Mouse (Mus musculus) MEL (cell line): ENCODE measurements around the gene Zgpat. TPM values are rescaled to one million over a fixed set of nuclear protein-coding genes. Genes with fewer than 3 reads are reported as not detected.

ENCODE experiments used
- DNase-seq: peaks from one replicate; pipeline ENCODE4 v3.0.0; 2011; ENCODE audit warnings: low read depth, low spot score
- H3K27ac ChIP-seq: 2 replicates; pipeline ENCODE4 v1.5.1; 2012; ENCODE audit warnings: low read depth, mild to moderate bottlenecking, control low read depth, low read length, moderate library complexity; ENCODE audit not compliant: control insufficient read depth
- H3K27me3 ChIP-seq, 2 experiments: fragments of 150-350 bp in 1 of 2; sonication (generic) in 1 of 2; 2 replicates each; pipeline ENCODE4 v1.6.1; 2012; ENCODE audit warnings: low read length in 2 of 2, mild to moderate bottlenecking in 2 of 2, improper control_type of control experiment in 1 of 2, moderate library complexity in 1 of 2; ENCODE audit not compliant: insufficient read depth in 2 of 2, control insufficient read depth in 1 of 2
- H3K36me3 ChIP-seq, 2 experiments: 2 replicates each; pipeline ENCODE4 v1.6.1; 2012 to 2014; ENCODE audit warnings: low read length in 2 of 2, improper control_type of control experiment in 1 of 2, inconsistent platforms in 1 of 2, mild to moderate bottlenecking in 1 of 2; ENCODE audit not compliant: insufficient read depth in 2 of 2, control insufficient read depth in 1 of 2
- H3K4me1 ChIP-seq, 2 experiments: fragments of 150-350 bp in 1 of 2; sonication (generic) in 1 of 2; 2 replicates each; pipeline ENCODE4 v1.6.1; 2012; ENCODE audit warnings: low read length in 2 of 2, improper control_type of control experiment in 1 of 2, mild to moderate bottlenecking in 1 of 2; ENCODE audit not compliant: insufficient read depth in 2 of 2, control insufficient read depth in 1 of 2
- H3K4me3 ChIP-seq, 2 experiments: fragments of 150-350 bp in 1 of 2; sonication (generic) in 1 of 2; 2 replicates each; pipeline ENCODE4 v1.5.1; 2012; ENCODE audit warnings: low read depth in 2 of 2, low read length in 2 of 2, mild to moderate bottlenecking in 2 of 2, moderate library complexity in 2 of 2, control low read depth in 1 of 2, improper control_type of control experiment in 1 of 2; ENCODE audit not compliant: control insufficient read depth in 1 of 2, insufficient read depth in 1 of 2
- H3K79me2 ChIP-seq: 2 replicates; pipeline ENCODE4 v1.6.1; 2012; ENCODE audit warnings: mild to moderate bottlenecking, low read length, moderate library complexity; ENCODE audit not compliant: control insufficient read depth, poor library complexity, insufficient read depth
- H3K9ac ChIP-seq: 2 replicates; pipeline ENCODE4 v1.6.1; 2012; ENCODE audit warnings: low read depth, mild to moderate bottlenecking, control low read depth, low read length, moderate library complexity; ENCODE audit not compliant: control insufficient read depth, poor library complexity, severe bottlenecking
- H3K9me3 ChIP-seq: fragments of 150-350 bp; sonication (generic); replicated peaks from 2 replicates; pipeline ENCODE4 v1.6.1; 2012; ENCODE audit warnings: mild to moderate bottlenecking, low read length, improper control_type of control experiment, moderate library complexity; ENCODE audit not compliant: insufficient read depth
- BHLHE40 ChIP-seq: IDR thresholded peaks from 2 replicates; pipeline ENCODE4 v1.6.1; 2012; ENCODE audit warnings: low read depth, mild to moderate bottlenecking, inconsistent platforms, low read length, improper control_type of control experiment, borderline replicate concordance
- CHD2 ChIP-seq: IDR thresholded peaks from 2 replicates; pipeline ENCODE4 v1.6.1; 2011; ENCODE audit warnings: low read length, improper control_type of control experiment
- ELF1 ChIP-seq: IDR thresholded peaks from 2 replicates; pipeline ENCODE4 v1.6.1; 2014; ENCODE audit warnings: low read depth, mild to moderate bottlenecking, inconsistent platforms, low read length, improper control_type of control experiment, moderate library complexity
- EP300 ChIP-seq, 2 experiments: IDR thresholded peaks; 2 replicates each; pipeline ENCODE4 v1.6.1; 2011; ENCODE audit warnings: improper control_type of control experiment in 2 of 2, low read length in 2 of 2, low read depth in 1 of 2, mild to moderate bottlenecking in 1 of 2
- ETS1 ChIP-seq: IDR thresholded peaks from 2 replicates; pipeline ENCODE4 v1.6.1; 2012; ENCODE audit warnings: low read depth, mild to moderate bottlenecking, inconsistent platforms, low read length, improper control_type of control experiment, moderate library complexity
- GATA1 ChIP-seq: IDR thresholded peaks from 2 replicates; pipeline ENCODE4 v1.6.1; 2011; ENCODE audit warnings: low read depth, low read length, improper control_type of control experiment
- HCFC1 ChIP-seq: IDR thresholded peaks from 2 replicates; pipeline ENCODE4 v1.6.1; 2012; ENCODE audit warnings: low read depth, mild to moderate bottlenecking, inconsistent platforms, low read length, improper control_type of control experiment, moderate library complexity
- JUND ChIP-seq: IDR thresholded peaks from 2 replicates; pipeline ENCODE4 v1.6.1; 2011; ENCODE audit warnings: low read depth, mild to moderate bottlenecking, improper control_type of control experiment, low read length
- KAT2A ChIP-seq: conservative IDR thresholded peaks from 2 replicates; pipeline ENCODE4 v1.6.1; 2012; ENCODE audit warnings: low read depth, low read length, improper control_type of control experiment, inconsistent platforms
- MAZ ChIP-seq: IDR thresholded peaks from 2 replicates; pipeline ENCODE4 v1.6.1; 2012; ENCODE audit warnings: low read depth, mild to moderate bottlenecking, inconsistent platforms, low read length, improper control_type of control experiment
- MEF2A ChIP-seq: IDR thresholded peaks from 2 replicates; pipeline ENCODE4 v1.6.1; 2014; ENCODE audit warnings: low read depth, mild to moderate bottlenecking, inconsistent platforms, low read length, improper control_type of control experiment; ENCODE audit not compliant: poor library complexity, insufficient replicate concordance, severe bottlenecking; ENCODE audit errors: extremely low read depth
- MXI1 ChIP-seq: IDR thresholded peaks from 2 replicates; pipeline ENCODE4 v1.6.1; 2011; ENCODE audit warnings: mild to moderate bottlenecking, low read depth, low read length, improper control_type of control experiment
- NELFE ChIP-seq: IDR thresholded peaks from 2 replicates; pipeline ENCODE4 v1.6.1; 2011; ENCODE audit warnings: low read depth, low read length, improper control_type of control experiment
- POLR2A ChIP-seq, 2 experiments: IDR thresholded peaks; 2 replicates each; pipeline ENCODE4 v1.6.1; 2011 to 2012; ENCODE audit warnings: low read length in 2 of 2, mild to moderate bottlenecking in 2 of 2, control low read depth in 1 of 2, improper control_type of control experiment in 1 of 2, low read depth in 1 of 2, moderate library complexity in 1 of 2; ENCODE audit not compliant: control insufficient read depth in 1 of 2, insufficient read depth in 1 of 2, poor library complexity in 1 of 2
- POLR2AphosphoS2 ChIP-seq: IDR thresholded peaks from 2 replicates; pipeline ENCODE4 v1.6.1; 2011; ENCODE audit warnings: low read length, improper control_type of control experiment
- POLR2AphosphoS5 ChIP-seq: IDR thresholded peaks from 2 replicates; pipeline ENCODE4 v1.6.1; 2012; ENCODE audit warnings: low read depth, borderline replicate concordance, mild to moderate bottlenecking, inconsistent platforms, low read length, moderate library complexity, mixed read lengths
- RCOR1 ChIP-seq: IDR thresholded peaks from 2 replicates; pipeline ENCODE4 v1.6.1; 2012; ENCODE audit warnings: low read depth, mild to moderate bottlenecking, inconsistent platforms, low read length, improper control_type of control experiment
- SIN3A ChIP-seq: IDR thresholded peaks from 2 replicates; pipeline ENCODE4 v1.6.1; 2012; ENCODE audit warnings: low read length, improper control_type of control experiment, inconsistent platforms
- SMC3 ChIP-seq: IDR thresholded peaks from 2 replicates; pipeline ENCODE4 v1.6.1; 2011; ENCODE audit warnings: low read depth, low read length, improper control_type of control experiment
- TAL1 ChIP-seq: IDR thresholded peaks from 2 replicates; pipeline ENCODE4 v1.6.1; 2012; ENCODE audit warnings: mild to moderate bottlenecking, inconsistent platforms, low read length, moderate library complexity, mixed read lengths
- TBP ChIP-seq: IDR thresholded peaks from 2 replicates; pipeline ENCODE4 v1.8.0; 2011; ENCODE audit warnings: low read depth, low read length, improper control_type of control experiment
- UBTF ChIP-seq: IDR thresholded peaks from 2 replicates; pipeline ENCODE4 v1.6.1; 2012; ENCODE audit warnings: low read depth, mild to moderate bottlenecking, inconsistent platforms, low read length, improper control_type of control experiment, moderate library complexity, borderline replicate concordance; ENCODE audit not compliant: insufficient read depth
- USF1 ChIP-seq: IDR thresholded peaks from 2 replicates; pipeline ENCODE4 v1.6.1; 2014; ENCODE audit warnings: low read depth, mild to moderate bottlenecking, inconsistent platforms, low read length, improper control_type of control experiment, moderate library complexity
- ZC3H11A ChIP-seq: IDR thresholded peaks from 2 replicates; pipeline ENCODE4 v1.6.1; 2012; ENCODE audit warnings: low read depth, mild to moderate bottlenecking, inconsistent platforms, low read length, improper control_type of control experiment
- ZMIZ1 ChIP-seq: IDR thresholded peaks from 2 replicates; pipeline ENCODE4 v1.6.1; 2012; ENCODE audit warnings: low read depth, mild to moderate bottlenecking, inconsistent platforms, low read length, improper control_type of control experiment, moderate library complexity
- ZNF384 ChIP-seq: IDR thresholded peaks from 2 replicates; pipeline ENCODE4 v1.6.1; 2012; ENCODE audit warnings: low read depth, mild to moderate bottlenecking, inconsistent platforms, low read length, improper control_type of control experiment
- polyA plus RNA-seq, 2 experiments: library from polyadenylated mRNA; stranded (reverse) in 1 of 2; unstranded in 1 of 2; fragments of >175 nt in 1 of 2; fragments of >200 nt in 1 of 2; gene quantifications; 2 replicates each; pipeline versions ENCODE4 v1.2.1 to v1.2.4; 2012; ENCODE audit warnings: low replicate concordance in 2 of 2, low read depth in 1 of 2; ENCODE audit not compliant: insufficient read length in 2 of 2, insufficient read depth in 1 of 2, missing spikeins in 1 of 2
- total RNA-seq: library from RNA; depleted of rRNA; stranded (reverse); fragments of 300-350 nt; gene quantifications from 2 replicates; pipeline ENCODE4 v1.2.3, GENCODE M21; 2012

Zgpat gene
- total and polyA plus RNA-seq, 3 experiments: 28.0 to 30.7 TPM; not detected in 1

GRCm38 (mm10) chr2:181386663-181387210, 22.0 kb downstream of the Zgpat start:
- Histone ChIP-seq H3K9me3 (no peaks in the 10 kb centered on the region), H3K79me2 (no peaks in the 10 kb centered on the region), H3K4me3 (no peak overlapping the region), H3K4me1 (no peaks in the 10 kb centered on the region), H3K9ac (no peak overlapping the region), H3K27ac (no peak overlapping the region), H3K36me3 (peaks cover 0 to 1% of the 10 kb centered on the region in 2 experiments; a peak in 1 of 4 replicates), H3K27me3 (no peaks in the 10 kb centered on the region)
- DNase-seq: no peak
- TF ChIP-seq ZC3H11A: no peak
- no peak for TF ChIP-seq SMC3
- TF ChIP-seq GATA1: no peak
- TF ChIP-seq ZNF384: no peak
- no peak for TF ChIP-seq RCOR1
- TF ChIP-seq MEF2A: no peak
- no peak for TF ChIP-seq USF1
- TF ChIP-seq CHD2: no peak
- no peak for TF ChIP-seq POLR2AphosphoS2
- TF ChIP-seq TAL1: no peak
- TF ChIP-seq ELF1: no peak
- no peak for TF ChIP-seq JUND
- no peak for TF ChIP-seq SIN3A
- TF ChIP-seq EP300 (IDR thresholded peaks at IDR 0.05; ENCODE audit: low read depth in 1 of 2, low read length in 2 of 2): no peak
- TF ChIP-seq POLR2A (IDR thresholded peaks at IDR 0.05; ENCODE audit: control insufficient read depth in 1 of 2, insufficient read depth in 1 of 2, low read depth in 1 of 2, low read length in 2 of 2, poor library complexity in 1 of 2): no peak
- TF ChIP-seq ETS1: no peak
- TF ChIP-seq BHLHE40: no peak

- Histone ChIP-seq H3K9ac (no peak overlapping the region), H3K4me1 (no peaks in the 10 kb centered on the region), H3K36me3 (no peaks in the 10 kb centered on the region), H3K4me3 (no peak overlapping the region), H3K27ac (no peak overlapping the region)
- TF ChIP-seq MAZ: no peak
- no peak for TF ChIP-seq ZNF384
- no peak for TF ChIP-seq MXI1
- no peak for TF ChIP-seq RCOR1
- TF ChIP-seq KAT2A: no peak
- TF ChIP-seq ELF1: no peak
- no peak for TF ChIP-seq GATA1
- no peak for TF ChIP-seq HCFC1
- TF ChIP-seq MEF2A: no peak
- no peak for TF ChIP-seq POLR2AphosphoS5
- TF ChIP-seq TBP: no peak
- no peak for TF ChIP-seq BHLHE40
- no peak for TF ChIP-seq NELFE
- TF ChIP-seq ZC3H11A: no peak
- no peak for TF ChIP-seq POLR2AphosphoS2
- TF ChIP-seq TAL1: no peak
- no peak for TF ChIP-seq CHD2
- TF ChIP-seq ZMIZ1: no peak
- TF ChIP-seq UBTF: no peak
- no peak for TF ChIP-seq POLR2A (IDR thresholded peaks at IDR 0.05; ENCODE audit: control insufficient read depth in 1 of 2, insufficient read depth in 1 of 2, low read depth in 1 of 2, low read length in 2 of 2, poor library complexity in 1 of 2)
- TF ChIP-seq, all 39 proteins: peak for 0
- no peak for DNase-seq
- H3K79me2 ChIP-seq: no peaks in the 10 kb centered on the region
- no peaks in the 10 kb centered on the region for H3K27me3 ChIP-seq
- no peaks in the 10 kb centered on the region for H3K9me3 ChIP-seq
These were observed 25.6 kb downstream of the Zgpat start for GRCm38 (mm10) chr2:181390136-181390870.
